Mouse (Mus musculus): Measurements from ENCODE around the gene Yif1b.

DNA sequence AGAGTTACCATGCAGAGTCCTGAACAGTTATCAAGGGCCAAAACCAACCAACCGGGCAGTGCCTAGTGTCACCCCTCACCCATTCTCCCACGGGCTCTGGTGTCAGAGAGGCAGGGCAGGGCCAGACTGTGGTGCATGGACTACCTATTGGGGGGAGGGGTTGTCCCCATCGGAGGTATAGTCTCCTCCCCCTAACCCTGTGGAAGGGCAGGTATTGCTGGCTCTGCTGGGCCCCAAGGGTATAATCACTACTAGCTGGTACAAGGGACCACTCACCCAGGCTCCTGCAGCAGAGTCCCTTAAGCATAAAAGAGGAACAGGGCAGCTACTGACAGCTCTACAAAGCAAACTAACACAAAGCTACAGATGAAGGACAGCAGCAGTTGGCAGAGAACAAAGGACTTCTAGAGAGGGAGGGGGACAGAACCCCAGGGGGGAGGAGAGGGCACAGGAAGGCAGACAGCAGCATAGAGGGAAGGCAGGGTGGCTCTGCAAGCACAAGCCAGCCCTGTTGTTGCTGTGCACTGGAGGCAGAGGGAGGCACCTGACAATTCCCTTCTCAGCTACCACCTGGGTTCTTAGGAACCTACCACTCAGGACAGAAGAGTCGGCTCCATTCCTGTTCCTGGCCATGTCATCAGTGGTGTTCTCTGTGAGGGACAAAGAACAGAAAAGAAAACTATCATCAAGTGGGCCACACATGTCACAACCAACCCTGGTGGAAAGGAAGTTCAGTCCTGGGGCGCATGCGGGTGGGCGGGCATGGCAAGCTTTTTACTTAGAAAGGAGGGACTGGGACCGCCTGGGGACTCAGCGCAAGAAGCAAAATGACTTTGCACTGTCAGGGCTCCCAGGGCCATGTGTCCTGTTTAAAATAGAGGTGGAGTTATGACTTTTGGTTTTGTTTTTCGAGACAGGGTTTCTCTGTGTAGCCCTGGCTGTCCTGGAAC, 21.9 kb downstream of the Yif1b start:
- TF ChIP-seq CTCF (IDR thresholded peaks at IDR 0.05 in 2 of 3, conservative IDR thresholded peaks at IDR 0.05 in 1 of 3; ENCODE audit: control insufficient read depth in 1 of 3, insufficient read depth in 1 of 3, low read depth in 2 of 3, low read length in 3 of 3, poor library complexity in 1 of 3, severe bottlenecking in 1 of 3) (no peak), POLR2AphosphoS2 (IDR thresholded peaks at IDR 0.05; ENCODE audit: low read length) (no peak), EP300 (IDR thresholded peaks at IDR 0.05; ENCODE audit: low read depth in 1 of 2, low read length in 2 of 2) (no peak), E2F4 (IDR thresholded peaks at IDR 0.05; ENCODE audit: borderline replicate concordance, low read depth, low read length) (no peak), BHLHE40 (IDR thresholded peaks at IDR 0.05; ENCODE audit: borderline replicate concordance, low read depth, low read length) (no peak), POLR2A (IDR thresholded peaks at IDR 0.05; ENCODE audit: control insufficient read depth in 1 of 2, insufficient read depth in 1 of 2, low read depth in 1 of 2, low read length in 2 of 2, poor library complexity in 1 of 2) (no peak), KAT2A (conservative IDR thresholded peaks at IDR 0.05; ENCODE audit: low read depth, low read length) (no peak), MAX (IDR thresholded peaks at IDR 0.05; ENCODE audit: low read length) (no peak), SIN3A (IDR thresholded peaks at IDR 0.05; ENCODE audit: low read length) (no peak), GATA1 (IDR thresholded peaks at IDR 0.05; ENCODE audit: low read depth, low read length) (no peak), ZC3H11A (IDR thresholded peaks at IDR 0.05; ENCODE audit: low read depth, low read length) (no peak)
